Mouse (Mus musculus) heart, adult 18-20 months (tissue): ENCODE measurements around the gene Art3. TPM values are rescaled to one million over a fixed set of nuclear protein-coding genes. Genes with fewer than 3 reads are reported as not detected.

Source experiments
- DNase-seq, 2 experiments: peaks; one replicate each; pipeline ENCODE4 v3.0.0; 2021 to 2022; ENCODE audit warnings: mixed read lengths in 1 of 2
- long read RNA-seq, 2 experiments: library from polyadenylated mRNA; stranded (forward); transcript quantifications; one replicate each; pipeline ENCODE4 v2.0.0; 2021
- total RNA-seq, 2 experiments: library from RNA; stranded (reverse); gene quantifications; 2 replicates each; pipeline ENCODE4 v1.2.3; 2021

Art3 gene
- 100 to 1,000 TPM; 595 to 602 TPM for total RNA-seq
- long read RNA-seq, experiment 1, transcript Art3-211 (8 exons, 1,187 nt) = major isoform, 6 of 176 reads
- long read RNA-seq, experiment 1, partial matches to known transcripts = 13 of 176 reads
- long read RNA-seq, experiment 1, other reads (novel, unspliced or antisense) = 155 of 176 reads
- long read RNA-seq, experiment 2, partial matches to known transcripts = 19 of 97 reads
- long read RNA-seq, experiment 2, other reads (novel, unspliced or antisense) = 74 of 97 reads

DNA sequence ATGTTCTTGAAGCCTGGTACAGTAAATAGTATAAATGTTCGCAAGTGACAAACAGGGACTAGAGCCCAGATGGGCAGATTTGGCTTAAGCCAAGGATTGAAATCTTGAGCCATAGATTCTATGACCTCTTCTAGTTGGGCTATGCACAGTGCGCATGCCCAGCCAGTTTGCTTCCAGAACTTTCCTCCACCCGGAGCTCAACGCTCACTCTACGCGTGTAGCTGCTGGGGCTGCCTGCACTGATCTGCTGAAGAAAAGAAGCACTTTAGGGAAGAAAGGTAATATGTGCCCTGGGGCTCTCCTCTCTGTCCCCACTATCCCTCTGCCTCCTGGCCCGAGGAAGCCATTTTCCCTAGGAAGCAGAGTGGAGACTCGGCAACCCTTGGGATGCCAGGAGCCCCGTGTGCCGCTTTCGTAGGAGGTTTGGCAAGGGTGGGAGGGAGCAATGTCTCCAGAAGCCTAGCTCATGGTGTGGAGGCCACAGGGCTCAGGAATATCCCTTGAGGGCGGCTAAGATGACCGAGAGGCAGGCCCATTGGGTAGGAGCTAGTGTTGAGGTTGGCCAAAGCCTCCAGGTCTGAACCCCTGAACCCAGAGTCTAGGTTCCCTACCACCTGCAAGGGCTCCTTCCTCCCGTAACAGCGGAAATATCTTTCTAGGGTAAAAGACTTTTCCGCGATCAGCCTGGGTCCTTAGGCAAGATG is at the start of gene Art3:
Gene Art3, plus strand, starts transcription at position 193 of the 704 bp plus-strand sequence.
- no peak for DNase-seq

DNA sequence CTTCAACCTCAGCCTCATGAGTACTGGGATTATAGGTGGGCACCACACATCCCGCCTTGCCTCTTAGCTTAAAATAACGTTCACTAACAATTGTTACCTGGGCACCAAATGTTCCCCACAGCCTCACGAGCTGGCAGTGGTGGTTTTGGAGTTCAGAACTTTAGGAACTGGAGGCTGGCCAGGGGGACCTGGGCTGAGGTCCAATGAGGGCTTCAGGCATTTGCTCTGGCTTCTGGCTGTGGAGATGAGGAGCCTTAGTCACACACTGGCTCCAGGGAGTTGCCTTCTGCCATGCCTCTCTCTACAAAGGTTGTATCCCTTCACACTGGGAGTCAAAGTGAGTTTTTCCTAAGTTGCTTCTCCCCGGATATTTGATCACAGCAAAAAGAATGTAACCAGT is 49.1 kb upstream of the Art3 start:
- DNase-seq = peak; percentile 65 to 72

DNA sequence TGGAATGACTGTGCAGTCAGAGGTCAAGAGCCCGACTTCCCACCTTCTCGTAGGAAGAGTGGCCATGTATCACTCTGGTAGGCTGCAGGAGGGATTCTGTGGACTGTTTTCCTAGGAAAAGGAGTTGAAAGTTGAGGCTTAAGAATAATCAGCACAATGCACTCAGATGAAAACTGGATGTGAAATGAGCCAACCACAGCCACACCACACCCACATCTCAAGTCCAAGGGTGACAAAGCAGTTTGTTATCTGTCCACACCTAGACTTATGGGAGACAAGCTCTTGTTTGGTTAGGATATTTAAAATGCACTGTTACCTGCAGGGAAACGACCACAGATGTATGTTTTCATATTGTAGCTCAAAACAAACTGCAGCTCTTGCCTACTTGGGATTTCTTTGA is 48.5 kb upstream of the Art3 start:
- DNase-seq = no peak

DNA sequence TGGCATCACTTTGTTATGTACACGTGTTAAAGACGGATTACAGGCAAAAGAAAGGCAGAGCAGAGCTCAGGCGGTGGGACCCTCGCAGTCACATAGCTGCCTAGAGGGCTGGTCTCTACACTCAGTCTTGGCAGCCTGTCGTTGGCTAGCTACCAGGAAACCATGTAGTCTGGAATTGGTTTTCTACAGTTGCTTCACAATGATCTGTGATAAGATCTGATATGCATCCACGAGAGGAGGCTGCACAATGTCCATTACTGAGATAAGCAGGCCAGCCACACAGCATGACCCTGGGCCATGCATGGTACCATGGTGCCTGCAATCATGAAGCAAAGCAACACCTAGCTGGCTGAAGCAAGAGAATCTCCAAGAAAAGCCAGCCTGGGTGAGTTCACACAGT is 43.8 kb upstream of the Art3 start:
- no peak for DNase-seq

DNA sequence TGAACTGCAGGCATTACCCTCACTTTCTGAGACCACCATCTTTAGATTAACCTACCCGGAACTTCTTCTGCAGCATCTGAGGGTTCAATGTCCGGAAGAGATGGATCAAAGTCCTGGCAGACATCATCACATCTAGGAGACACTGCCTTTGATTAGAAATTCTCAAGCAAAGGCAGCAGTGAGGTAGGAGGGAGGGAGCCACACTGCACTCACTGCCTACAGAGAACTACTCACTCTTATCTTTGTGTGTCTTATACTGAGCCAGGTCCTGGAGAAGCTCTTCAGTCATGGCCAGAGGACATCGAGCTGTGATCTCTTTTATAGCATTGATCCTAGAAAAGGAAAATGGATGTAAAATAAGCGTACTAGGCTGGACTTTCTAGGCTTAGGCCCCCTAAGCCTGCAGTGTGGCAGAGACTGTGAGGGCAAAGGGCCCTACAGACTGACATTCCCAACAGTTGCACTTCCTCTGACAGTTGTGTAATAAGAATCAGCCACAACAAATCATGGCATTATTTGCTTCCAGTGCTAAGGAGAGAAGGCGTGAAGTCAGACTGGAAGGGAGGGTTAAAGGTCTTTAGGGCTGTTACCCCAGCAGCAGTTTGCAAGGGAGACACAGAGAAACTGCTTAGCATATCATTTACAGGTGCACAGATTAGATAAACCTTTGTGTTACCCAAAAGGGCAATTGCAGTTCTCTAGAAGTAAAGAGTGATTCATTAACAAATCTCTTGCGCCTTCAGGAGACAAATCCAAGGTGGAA is 39.8 kb upstream of the Art3 start:
- DNase-seq = no peak

DNA sequence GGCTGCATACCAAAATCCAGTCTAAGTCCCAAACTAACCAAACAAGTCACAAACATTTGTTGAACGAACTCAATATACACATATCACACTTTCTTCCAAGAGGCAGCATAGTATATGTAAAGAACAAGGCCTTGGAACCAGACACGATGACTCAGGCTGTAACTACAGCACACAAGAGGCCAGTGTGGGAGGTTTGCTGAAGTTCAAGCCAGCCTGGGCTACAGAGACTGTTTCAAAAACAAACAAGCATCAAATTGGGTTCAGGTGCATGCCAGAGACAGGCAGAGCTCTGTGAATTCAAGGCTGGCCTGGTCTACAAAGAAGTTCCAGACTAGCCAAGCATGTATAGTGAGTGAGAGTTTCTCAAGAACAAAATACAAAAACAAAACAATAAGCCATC is 37.1 kb upstream of the Art3 start:
- no peak for DNase-seq

DNA sequence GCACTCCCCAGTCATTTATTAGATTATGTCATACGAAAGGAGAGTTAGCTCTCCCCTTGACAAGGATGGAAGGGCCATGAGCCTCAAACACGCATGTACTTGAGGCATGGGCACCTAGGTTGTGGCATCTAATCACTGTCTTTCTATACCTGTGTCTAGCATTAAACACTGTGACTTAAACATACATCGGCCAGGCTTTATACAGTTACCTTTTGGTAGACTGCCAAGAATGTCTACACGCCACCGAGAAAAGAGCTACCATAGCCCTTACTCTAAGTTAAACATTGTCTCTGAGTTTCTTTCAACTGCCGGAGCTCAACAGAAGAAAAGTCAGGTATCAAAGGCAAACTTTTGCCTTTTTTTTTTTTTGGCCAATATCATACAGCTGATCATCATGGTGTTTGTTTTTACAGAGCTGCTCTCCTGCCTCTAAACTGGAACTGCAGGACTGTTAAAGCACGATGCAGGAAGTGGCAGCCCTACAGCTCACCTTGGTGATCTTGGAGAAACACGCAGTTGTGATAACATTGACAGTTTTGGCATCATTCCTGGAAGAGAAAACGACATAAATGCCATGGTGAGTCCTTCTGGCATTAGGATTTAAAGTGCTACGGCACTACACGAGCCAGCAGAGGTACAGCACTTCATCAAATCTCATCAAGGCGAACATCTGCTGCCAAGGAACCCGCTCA is 29.3 kb upstream of the Art3 start:
- DNase-seq = no peak

DNA sequence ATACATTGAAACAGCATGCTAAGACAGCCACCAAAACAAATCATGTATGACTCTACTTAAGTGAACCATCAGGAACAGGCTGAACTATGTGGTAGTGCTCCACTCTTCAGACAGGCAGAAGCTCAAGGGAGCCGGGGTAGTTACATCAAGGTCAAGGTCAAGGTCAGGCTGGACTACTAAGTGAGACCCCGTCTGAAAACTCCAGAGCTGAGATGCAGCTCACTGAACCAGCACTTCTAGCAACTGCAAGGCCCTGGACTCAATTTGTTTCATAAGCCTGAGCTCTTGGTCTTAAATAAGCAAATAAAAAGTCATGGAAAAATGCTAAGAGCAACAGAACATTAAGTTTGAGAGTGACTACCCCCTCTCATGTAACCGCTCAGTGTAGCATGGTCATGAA is 27.3 kb upstream of the Art3 start:
- no peak for DNase-seq

DNA sequence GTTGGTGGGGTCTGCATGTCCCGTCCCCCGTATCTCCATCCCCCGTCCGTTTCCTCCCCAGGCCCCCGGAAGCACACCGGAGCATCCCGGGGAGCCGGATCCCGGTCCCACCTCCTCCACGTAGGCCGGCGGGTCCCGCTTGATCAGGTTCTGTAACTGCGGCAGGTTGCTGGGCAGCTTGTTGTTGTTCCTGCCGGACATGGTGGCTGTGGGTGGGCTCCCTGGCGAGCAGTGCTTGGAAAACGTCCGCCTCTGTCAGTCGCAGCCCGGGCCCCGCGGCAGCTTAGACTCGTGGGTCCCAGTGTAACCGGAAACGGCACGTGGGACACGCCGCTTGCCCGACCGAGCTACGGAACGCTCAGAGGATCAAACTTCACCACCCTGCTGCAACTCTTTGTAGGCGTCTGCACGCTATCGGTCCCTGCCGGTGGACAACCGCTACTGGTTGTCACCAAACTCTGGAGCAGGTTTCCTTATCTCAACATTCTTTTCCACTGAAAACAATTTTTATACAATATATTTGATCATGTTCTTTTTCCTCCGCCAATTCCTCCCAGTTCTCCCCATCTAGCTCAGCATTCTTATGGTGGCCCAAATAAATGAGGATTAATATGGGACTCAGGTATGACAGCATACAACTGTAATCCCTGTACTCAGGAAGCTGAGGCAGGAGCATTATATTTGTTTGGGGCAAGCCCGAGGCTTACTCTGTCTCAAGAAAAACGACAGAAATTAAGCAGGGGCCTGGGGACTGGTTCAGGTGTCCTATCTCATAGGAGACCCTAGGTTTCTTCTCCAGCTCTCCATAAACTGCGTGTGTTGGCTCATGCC is 21.7 kb upstream of the Art3 start, which contains the start of gene Sdad1:
Gene Sdad1, minus strand, starts transcription at position 799 of the 831 bp plus-strand sequence.
- DNase-seq = peak; percentile 95 to 96

DNA sequence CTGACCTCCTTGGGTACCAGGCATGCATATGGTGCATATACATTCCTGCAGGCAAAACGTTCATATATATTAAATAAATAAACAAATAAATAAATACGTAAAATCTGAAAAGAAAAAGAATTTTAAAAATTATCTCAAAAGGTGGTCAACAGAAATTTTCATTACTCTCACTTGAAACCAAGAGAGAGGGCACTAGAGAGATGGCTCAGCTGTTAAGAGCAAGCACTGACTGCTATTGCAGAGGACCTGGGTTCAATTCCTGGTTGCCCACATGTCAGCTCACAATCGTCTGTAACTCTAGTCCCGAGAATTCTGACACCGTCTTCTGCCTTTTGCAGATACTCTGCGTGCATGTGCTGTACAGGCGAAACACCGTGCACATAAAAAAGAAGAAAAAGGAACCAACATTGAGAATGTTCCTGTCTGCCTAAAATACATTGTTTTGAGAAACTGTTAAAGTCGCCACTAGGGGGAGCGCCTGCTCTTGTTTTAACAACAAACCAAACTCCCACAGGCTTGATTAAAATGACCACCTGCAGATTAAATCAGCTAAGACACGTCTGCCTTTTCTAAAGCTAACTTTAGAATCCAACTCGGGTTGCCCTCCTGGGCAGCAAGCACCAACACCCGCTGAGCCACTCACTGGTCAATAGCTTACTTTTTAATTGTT is 19.4 kb upstream of the Art3 start:
- peak; percentile 87 to 95 for DNase-seq

DNA sequence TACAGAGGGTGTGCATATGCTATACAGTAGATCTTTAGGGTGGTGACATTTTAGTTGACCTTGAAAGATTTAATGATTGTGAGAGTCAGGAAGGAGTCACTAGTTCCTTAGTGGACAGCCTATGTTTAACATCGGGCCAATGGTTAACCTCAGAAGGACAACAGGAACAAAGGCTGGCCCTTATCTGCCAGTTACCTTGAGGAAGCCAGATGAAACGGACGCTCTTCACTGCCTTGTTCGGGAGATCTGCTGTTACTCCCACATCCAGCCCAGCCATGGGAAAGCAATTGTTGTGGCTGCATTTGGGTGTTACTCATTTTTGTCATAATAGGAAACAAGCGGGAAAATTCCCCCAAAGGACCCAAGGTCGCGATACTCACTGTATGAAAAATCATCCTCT is 17.9 kb upstream of the Art3 start:
- no peak for DNase-seq

DNA sequence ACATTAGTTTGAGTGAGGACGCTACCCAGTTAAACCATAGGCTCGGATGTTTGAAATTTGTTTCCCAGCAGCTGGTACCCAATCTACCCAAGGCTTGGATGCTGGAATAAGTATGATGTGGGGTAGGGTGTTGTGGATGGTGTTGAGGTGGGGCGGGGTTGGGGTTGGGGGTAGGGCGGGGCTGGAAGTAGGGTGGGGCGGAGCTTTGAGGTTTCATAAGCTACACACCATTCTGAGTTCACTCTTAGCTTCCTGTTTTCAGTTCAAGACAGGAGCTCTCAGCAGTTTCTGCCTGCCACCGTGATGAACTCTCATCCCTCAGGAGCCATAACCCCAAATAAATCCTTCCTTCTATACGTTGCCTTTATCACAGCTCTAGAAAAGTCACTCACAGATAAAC is 13.5 kb upstream of the Art3 start:
- DNase-seq = no peak

DNA sequence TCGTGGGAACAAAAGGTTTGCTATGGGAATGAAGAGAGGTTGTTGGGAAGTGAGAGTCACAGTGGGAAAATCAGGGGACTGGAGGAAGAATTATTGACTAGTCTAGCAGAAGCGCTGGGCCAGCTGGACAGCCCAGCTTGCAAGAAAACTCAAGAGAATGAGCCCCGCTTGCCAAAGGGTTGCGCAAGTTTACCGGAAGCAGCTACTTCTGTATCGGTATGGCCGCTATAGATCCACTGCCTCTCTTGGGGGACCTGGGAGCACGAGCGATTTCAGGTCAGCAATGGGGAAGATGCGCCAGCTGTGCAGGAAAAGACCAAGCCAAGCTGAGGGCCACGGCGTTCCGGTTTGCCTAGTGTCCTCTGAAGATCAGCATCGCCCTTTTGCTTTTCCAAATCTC is 13.0 kb upstream of the Art3 start:
- no peak for DNase-seq

DNA sequence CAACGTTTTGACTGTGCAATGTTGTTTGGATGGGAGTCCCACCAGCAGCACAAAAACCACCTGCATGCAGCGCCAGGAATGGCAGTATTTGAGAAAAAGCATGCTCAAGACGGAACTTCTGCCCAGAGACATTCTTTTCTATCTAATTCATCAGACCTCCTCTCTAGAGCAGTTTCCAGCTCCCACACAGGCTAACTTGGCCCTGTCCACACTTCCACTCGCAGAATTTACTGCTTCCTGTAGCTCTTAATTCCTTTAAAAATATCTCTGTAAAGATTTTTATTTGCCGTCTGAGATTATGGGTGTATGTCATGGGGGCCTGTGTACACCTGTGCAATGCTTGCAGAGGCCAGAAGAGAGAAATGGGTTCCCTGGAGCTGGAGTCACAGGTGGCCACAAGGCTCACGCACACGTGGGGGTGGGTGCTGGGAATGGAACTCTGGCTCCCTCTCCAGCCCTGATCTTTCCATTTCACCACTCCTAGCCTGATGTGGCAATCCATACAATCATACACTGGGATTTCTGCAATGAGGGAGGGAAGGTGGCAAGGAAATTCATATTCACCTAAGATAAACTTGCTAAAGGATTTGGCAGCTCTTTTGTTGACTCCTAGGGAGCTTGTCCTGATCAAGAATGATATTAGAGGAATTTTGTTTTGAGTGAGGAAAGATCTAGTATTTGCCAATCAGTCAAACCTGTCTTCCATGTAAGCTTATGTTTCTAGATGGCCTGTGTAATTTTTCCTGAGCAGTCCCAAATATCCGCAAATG is 9.8 kb upstream of the Art3 start:
- no peak for DNase-seq

DNA sequence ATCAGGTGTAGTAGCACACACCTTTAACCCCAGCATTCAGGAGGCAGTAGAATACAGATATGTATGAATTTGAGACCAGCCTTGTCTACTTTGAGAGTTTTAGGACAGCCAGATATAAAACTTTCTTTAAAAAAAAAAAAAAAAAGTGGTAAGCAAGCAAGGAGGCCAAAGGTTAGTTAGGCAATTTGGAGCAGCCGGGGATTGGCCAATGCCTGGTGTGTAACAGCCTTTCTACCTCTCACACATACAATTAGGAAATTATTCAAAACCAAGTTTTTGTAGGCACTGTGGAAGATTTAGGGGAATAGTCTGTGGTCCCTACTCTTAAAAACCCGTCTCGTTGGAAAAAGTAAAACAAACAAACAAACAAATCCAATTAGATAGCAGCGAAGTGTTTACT is 9.0 kb upstream of the Art3 start:
- no peak for DNase-seq

DNA sequence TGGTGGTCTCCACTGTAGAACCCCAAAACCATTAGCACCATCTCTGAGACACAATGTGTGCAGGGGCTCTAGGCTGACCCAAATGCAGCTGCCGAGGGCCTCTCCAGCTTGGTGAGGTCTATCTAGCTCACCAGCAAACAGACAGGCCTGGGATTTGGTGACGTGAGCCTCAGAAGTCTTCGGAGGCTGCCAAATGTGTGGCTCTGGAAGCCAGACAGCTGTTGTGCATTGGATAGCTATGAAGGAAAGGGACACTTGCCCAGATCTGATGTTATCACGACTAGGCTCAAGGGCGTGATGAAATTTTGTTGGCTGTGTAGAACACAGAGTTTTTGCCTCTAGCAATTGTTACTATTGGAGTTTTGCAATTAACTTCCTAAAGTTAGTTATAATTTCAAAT is 8.4 kb upstream of the Art3 start:
- DNase-seq = peak; percentile 83 to 91

DNA sequence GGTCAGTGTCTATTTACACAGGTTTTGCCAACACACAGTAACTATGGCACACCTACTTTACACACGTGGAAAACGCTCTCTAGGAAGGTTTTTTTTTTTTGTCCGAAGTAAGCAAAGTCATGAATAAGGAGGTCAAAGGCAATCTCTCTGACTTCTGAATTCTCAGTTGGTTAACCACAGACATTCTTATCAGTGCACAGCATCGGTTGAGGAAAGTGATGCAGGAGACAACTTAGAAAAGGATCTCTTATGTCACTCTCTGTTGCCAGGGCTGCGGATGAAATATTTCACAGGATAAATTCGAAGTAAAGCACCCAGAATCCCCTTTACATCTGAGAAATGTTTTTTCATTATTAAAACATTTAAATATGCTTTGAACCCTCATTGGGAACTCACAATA is 4.3 kb upstream of the Art3 start:
- no peak for DNase-seq

DNA sequence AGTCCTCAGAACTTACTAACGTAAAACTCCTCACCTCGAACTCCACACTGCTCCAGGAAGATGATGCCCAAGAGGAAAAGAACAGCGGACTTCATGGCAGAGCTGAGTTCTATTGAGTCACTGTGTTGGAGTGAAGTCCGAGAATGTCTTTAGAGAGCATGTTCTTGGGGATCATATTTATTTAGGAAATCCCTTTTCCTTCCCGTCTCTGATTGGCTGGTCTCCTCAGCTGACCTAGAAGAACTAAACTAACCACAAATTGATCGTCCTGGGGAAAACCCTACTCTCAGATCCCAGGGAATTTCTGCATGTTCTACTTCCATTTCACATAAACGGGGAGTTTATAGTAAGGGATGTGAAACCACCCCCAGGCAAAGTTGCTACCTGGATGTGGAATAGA is 3.7 kb upstream of the Art3 start, which contains the start of gene Cxcl9:
Gene Cxcl9, minus strand, starts transcription at position 151 of the 400 bp plus-strand sequence.
- no peak for DNase-seq

DNA sequence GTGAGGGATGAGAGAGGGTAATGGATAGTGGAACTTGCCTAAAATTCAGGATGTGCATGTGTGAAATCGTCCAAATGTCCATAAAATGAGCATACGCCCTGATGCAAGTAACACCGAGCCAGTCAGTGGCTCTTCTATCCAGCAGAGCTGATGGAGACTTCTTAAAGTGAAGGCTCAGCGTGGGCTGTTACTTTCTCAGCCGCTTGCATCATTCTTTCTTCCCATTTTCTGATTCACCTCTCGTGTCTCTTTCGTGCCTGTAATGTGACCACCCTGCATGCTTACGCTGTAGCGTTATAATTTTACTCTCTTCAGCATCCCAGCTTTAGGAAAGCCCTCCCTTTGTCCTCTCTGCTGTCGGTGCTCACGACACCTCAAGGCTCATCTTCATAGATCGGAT is 505 bp upstream of the Art3 start:
- DNase-seq = no peak

DNA sequence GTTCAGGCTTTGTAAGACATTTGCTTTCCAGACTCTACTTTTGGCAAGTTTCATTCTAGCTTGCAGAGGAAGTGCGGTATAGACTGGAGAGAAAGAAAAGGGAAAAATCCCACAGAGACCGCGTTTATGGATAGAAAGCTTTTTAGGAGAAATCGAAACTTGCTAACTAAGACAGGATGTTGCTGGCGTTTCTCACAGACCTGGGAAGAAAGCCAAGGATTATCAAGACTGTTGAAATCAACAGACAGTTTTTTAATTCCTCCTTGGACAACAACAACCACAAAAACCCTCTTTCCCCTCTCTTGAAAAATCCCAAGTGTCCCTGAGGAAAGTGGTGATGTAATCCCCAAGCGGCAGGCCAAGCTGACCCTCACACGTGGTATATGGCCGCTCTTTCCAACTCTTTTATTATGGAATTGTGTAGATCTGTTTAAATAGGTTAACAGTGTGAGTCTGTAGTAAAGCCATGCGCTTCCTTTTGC is 773 bp downstream of the Art3 start:
- peak; percentile 85 for DNase-seq
